Mouse (Mus musculus) kidney, postnatal 0 days (tissue): ENCODE results near the gene Tmem214. TPM values are rescaled to one million over a fixed set of nuclear protein-coding genes. Genes with fewer than 3 reads are reported as not detected.
A peak's percentile ranks its signal among the peaks of the same experiment; 100 is the strongest.

Experiments used
- ATAC-seq: fragments of 200-750 bp; cut with Nextera tagmentation; replicated peaks from 2 replicates; pipeline ENCODE4 v1.8.0; 2017; ENCODE audit warnings: low read depth, moderate number of reproducible peaks, moderate TSS enrichment, moderate library complexity; ENCODE audit not compliant: low FRiP score
- DNase-seq: peaks from one replicate; pipeline ENCODE4 v3.0.0-alpha.2; 2016; ENCODE audit warnings: low spot score
- H3K27ac ChIP-seq: fragments of 300-500 bp; sonication (generic); 2 replicates; pipeline ENCODE4 v1.5.1; 2014; ENCODE audit warnings: mild to moderate bottlenecking
- H3K27me3 ChIP-seq: fragments of 300-500 bp; sonication (generic); 2 replicates; pipeline ENCODE4 v1.6.1; 2014; ENCODE audit warnings: low read length, mixed read lengths; ENCODE audit not compliant: insufficient read depth
- H3K36me3 ChIP-seq: fragments of 300-500 bp; sonication (generic); 2 replicates; pipeline ENCODE4 v1.6.1; 2014; ENCODE audit warnings: low read length, mixed read lengths; ENCODE audit not compliant: insufficient read depth
- H3K4me1 ChIP-seq: fragments of 300-500 bp; sonication (generic); replicated peaks from 2 replicates; pipeline ENCODE4 v1.6.1; 2014; ENCODE audit warnings: antibody characterized with exemption, low read length, mixed read lengths; ENCODE audit not compliant: insufficient read depth
- H3K4me2 ChIP-seq: fragments of 300-500 bp; sonication (generic); 2 replicates; pipeline ENCODE4 v1.6.1; 2014; ENCODE audit warnings: mild to moderate bottlenecking, low read length, moderate library complexity, mixed read lengths
- H3K4me3 ChIP-seq: fragments of 300-500 bp; sonication (generic); replicated peaks from 2 replicates; pipeline ENCODE4 v1.5.1; 2014; ENCODE audit warnings: low read depth, low read length
- H3K9ac ChIP-seq: fragments of 300-500 bp; sonication (generic); 2 replicates; pipeline ENCODE4 v1.6.1; 2014; ENCODE audit warnings: low read depth, low read length
- H3K9me3 ChIP-seq: fragments of 300-500 bp; sonication (generic); replicated peaks from 2 replicates; pipeline ENCODE4 v1.6.1; 2016; ENCODE audit warnings: low read length, inconsistent platforms, mixed read lengths
- CTCF ChIP-seq: IDR thresholded peaks from 2 replicates; pipeline ENCODE4 v1.5.1; 2016; ENCODE audit warnings: antibody characterized with exemption, low read depth, mild to moderate bottlenecking, moderate library complexity
- WGBS: fragments of 180-500 bp; shearing (Covaris S2); extraction: QIAGEN DNeasy Blood & Tissue Kit; methylation state at CpG from one replicate; pipeline ENCODE4 v1.1.7; 2014; 5-methylcytosine and 5-hydroxymethylcytosine counted together
- polyA plus RNA-seq: library from polyadenylated mRNA; unstranded; fragments of >200 nt; fragmentation: Nextera tagmentation; extraction: Ambion mirVana; gene quantifications from 2 replicates; pipeline ENCODE4 v1.2.1, GENCODE M21; 2015

Gene Tmem214
- polyA plus RNA-seq, 1 experiment from 2014 or later, result 67.3 TPM

DNA sequence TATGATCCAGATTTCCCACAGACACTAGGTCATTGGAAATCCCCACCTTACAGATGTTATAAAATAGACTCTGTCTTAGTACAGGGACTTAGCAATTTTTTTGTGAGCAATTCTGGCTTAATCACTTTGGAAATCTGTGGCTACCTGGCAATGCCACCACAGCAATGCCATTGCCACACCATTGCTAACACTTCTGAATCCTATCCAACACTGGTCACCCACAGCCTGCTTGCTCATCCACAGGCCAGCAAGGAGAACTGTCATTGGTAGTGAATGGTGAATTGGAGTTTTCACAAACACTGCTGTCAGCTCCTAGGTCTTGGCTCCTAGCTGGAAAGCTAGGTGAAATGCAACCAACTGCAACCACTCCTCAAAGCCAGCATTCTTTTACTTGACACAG lies 42.7 kb downstream of the Tmem214 start:
- H3K27ac ChIP-seq, result peak overlapping the region; percentile 93
- H3K4me2 ChIP-seq, result no peak overlapping the region
- H3K36me3 ChIP-seq, result no peaks in the 10 kb centered on the region
- no peak overlapping the region for H3K9ac ChIP-seq
- TF ChIP-seq CTCF, result no peak
- peaks cover 36% of the 10 kb centered on the region for H3K4me1 ChIP-seq
- ATAC-seq (no peak), DNase-seq (no peak)
- H3K9me3 ChIP-seq, result no peaks in the 10 kb centered on the region
- H3K4me3 ChIP-seq, result no peak overlapping the region
- H3K27me3 ChIP-seq, result no peaks in the 10 kb centered on the region

DNA sequence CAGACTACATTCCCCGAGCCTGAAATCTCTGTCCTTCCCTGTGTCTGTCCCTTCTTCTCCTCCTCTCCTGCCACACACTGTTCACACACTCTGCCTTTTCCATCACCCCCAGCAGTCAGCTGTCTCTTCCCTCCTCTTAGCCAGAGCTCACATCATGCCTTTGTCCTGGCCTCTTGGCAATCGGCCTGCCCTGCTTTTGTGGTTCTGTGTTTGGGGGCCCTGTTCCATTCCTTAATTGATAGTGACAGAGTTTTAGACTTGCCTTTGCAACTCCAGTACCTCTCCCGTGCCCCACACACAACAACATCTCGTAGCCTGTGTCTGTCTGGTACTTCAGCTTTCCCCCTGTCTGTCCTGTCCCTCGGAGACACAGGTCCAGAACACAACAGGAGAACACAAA lies 44.3 kb downstream of the Tmem214 start:
- Histone ChIP-seq H3K27me3 (no peaks in the 10 kb centered on the region), H3K9me3 (no peaks in the 10 kb centered on the region), H3K4me2 (no peak overlapping the region), H3K36me3 (0 out of 2 replicates have a peak, but pooled peaks cover 3% of the 10 kb centered on the region), H3K4me3 (no peak overlapping the region), H3K4me1 (peaks cover 36% of the 10 kb centered on the region), H3K27ac (peak overlapping the region; percentile 93), H3K9ac (0 out of 2 replicates have a peak overlapping the region, but pooled peaks have one; percentile 27)
- no peak for TF ChIP-seq CTCF
- peak; percentile 22 for DNase-seq
- no peak for ATAC-seq
- 61% methylated on average over 5 of the region's 5 CpGs for WGBS

DNA sequence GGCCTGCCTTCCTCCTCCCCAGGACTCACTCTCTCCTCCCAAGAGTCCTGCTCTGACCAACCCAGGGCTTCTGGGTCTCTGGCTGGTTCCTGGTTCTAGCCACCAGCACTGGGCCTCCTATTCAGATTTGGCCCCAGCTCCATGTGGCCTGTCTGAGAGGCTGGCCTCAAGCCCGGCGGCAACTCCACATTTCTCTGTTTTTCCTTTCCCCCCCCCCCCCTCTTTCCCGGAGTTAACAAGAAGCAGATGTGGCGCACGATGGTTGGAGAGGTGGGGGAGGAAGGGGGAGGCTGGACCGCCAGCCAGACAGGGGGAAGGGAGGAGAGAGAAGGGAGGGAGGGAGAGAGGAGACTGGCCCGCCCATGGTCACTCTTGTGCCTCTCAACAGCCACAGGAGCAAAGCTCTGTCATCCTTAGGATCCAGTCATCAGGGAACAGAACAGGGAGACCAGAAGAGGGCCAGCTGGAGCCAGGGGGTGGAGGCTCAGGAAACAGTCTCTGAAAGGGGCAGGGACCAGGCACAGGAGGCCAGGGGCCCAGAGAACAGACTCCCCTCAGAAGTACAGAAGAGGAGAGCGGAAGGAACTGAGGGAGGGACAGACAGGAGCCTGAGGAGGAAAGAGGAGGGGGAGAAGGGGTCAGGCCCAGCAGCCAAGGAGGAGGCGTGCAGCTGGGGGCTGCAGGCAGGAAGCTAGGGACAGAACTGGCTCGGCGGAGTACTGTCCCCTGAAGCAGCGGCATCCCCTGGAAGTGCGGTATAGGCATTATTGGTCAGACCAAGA lies 45.4 kb downstream of the Tmem214 start, which contains the start of gene Emilin1:
Gene Emilin1, plus strand, starts transcription at position 343 of the 782 bp plus-strand sequence.
- DNase-seq, result peak; percentile 96
- H3K9me3 ChIP-seq, result no peaks in the 10 kb centered on the region
- peak within 1 kb of the TSS; percentile 68 for H3K9ac ChIP-seq
- peak within 1 kb of the TSS; percentile 68 for H3K4me2 ChIP-seq
- TF ChIP-seq CTCF, result peak; percentile 27; the same call in 1 of the 2 replicates
- WGBS, result 15% methylated on average over 13 of the region's 13 CpGs
- peak within 1 kb of the TSS; percentile 53 for H3K4me3 ChIP-seq
- no peaks in the 10 kb centered on the region for H3K27me3 ChIP-seq
- H3K36me3 ChIP-seq, result peaks cover 13% of the 10 kb centered on the region; the same call in 1 of the 2 replicates
- peak; percentile 76 for ATAC-seq
- peak within 1 kb of the TSS; percentile 93 for H3K27ac ChIP-seq
- peaks cover 34% of the 10 kb centered on the region for H3K4me1 ChIP-seq

DNA sequence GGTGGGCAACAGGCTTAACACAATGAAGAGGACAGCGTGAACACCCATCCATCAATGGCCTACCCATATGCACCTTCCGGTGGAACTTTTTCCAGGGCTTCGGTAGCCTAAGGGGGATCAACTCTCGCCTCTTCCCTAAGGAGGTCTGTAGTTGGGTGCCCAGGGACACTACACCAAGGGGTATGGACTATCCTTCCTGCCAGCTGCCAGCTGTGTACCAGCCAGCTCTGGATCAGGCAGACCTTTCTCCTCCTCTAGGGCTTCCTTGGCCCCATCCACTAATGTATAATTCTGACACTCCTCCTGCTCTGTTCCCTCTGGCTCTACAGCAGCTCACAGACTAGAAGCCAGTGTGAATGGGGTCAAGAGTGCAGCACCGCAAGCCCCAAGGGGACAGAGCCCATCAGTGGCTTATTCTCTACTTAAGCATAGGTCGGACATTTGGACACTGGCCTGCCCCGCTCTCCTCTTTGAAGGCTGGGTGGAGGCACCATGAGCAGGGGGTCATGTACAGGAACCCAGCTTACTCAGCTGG lies 46.4 kb downstream of the Tmem214 start:
- H3K4me1 ChIP-seq, result peaks cover 28% of the 10 kb centered on the region
- no peaks in the 10 kb centered on the region for H3K9me3 ChIP-seq
- ATAC-seq (no peak), DNase-seq (no peak)
- peak overlapping the region; percentile 53 for H3K4me3 ChIP-seq
- peak overlapping the region; percentile 68 for H3K4me2 ChIP-seq
- 32% methylated on average over 7 of the region's 7 CpGs for WGBS
- H3K27me3 ChIP-seq, result no peaks in the 10 kb centered on the region
- TF ChIP-seq CTCF, result no peak
- H3K9ac ChIP-seq, result peak overlapping the region; percentile 68
- peak overlapping the region; percentile 93 for H3K27ac ChIP-seq
- H3K36me3 ChIP-seq, result peaks cover 21% of the 10 kb centered on the region; the same call in 1 of the 2 replicates

DNA sequence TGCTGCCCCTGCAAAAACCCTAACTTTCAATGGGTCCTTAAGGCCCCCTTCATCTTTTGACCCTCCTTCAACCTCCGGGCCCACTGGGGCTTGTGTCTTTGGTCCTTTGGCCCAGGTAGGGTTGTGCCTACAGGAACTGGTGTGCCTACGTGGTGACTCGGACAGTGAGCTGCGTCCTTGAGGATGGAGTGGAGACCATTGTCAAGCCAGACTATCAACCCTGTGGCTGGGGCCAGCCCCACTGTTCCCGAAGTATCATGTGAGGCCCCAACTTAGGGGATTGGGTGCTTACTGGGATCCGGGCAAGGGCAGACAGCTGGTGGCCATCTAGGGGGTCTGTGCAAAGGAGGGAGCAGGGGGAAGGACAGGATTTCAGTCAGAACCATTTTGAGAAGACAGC lies 47.0 kb downstream of the Tmem214 start:
- H3K9ac ChIP-seq, result peak overlapping the region; percentile 68
- 28% methylated on average over 6 of the region's 6 CpGs for WGBS
- peak overlapping the region; percentile 68 for H3K4me2 ChIP-seq
- no peaks in the 10 kb centered on the region for H3K9me3 ChIP-seq
- no peaks in the 10 kb centered on the region for H3K27me3 ChIP-seq
- ATAC-seq (no peak), DNase-seq (no peak)
- peaks cover 21% of the 10 kb centered on the region; the same call in 1 of the 2 replicates for H3K36me3 ChIP-seq
- peak overlapping the region; percentile 93; the same call in 1 of the 2 replicates for H3K27ac ChIP-seq
- no peak for TF ChIP-seq CTCF
- peak overlapping the region; percentile 53 for H3K4me3 ChIP-seq
- peaks cover 28% of the 10 kb centered on the region for H3K4me1 ChIP-seq

DNA sequence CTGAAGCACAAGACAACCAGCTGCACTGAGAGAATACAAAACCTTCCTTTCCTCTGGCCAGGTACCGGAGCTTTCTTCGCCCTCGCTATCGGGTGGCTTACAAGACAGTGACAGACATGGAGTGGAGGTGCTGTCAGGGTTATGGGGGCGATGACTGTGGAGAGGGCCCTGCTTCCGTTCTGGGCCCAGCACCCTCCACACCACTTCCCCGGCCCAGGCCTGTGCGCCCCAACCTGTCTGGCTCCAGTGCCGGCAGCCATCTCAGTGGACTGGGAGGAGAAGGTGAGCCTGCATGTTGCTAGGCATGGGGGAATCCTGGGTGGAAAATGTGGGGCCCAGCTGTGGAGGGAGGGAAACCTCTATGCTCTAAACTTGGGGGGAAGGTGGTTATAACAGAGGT lies 47.6 kb downstream of the Tmem214 start:
- Histone ChIP-seq H3K36me3 (peaks cover 21% of the 10 kb centered on the region; the same call in 1 of the 2 replicates), H3K27me3 (no peaks in the 10 kb centered on the region), H3K4me1 (peaks cover 28% of the 10 kb centered on the region), H3K4me3 (peak overlapping the region; percentile 53), H3K9me3 (no peaks in the 10 kb centered on the region), H3K27ac (peak overlapping the region; percentile 76), H3K9ac (peak overlapping the region; percentile 46), H3K4me2 (peak overlapping the region; percentile 68)
- ATAC-seq (peak; percentile 9; the same call in 1 of the 2 replicates), DNase-seq (no peak)
- TF ChIP-seq CTCF, result no peak
- 32% methylated on average over 9 of the region's 9 CpGs for WGBS
